Mouse (Mus musculus) heart, adult 2 months (tissue): Measurements from ENCODE around the gene Tbc1d22a. TPM values are rescaled to one million over a fixed set of nuclear protein-coding genes. Genes with fewer than 3 reads are reported as not detected.
"Not testable (repeated sequence)": the region's sequence is repeated elsewhere in the genome, so short reads cannot be mapped to it uniquely, and the experiment has no call there.

ENCODE experiments used
- DNase-seq, 2 experiments: peaks; one replicate each; pipeline ENCODE4 v3.0.0; 2021
- H3K27ac ChIP-seq: fragments of 200-600 bp; 2 replicates; pipeline ENCODE4 v1.8.1; 2022
- H3K27me3 ChIP-seq: fragments of 200-500 bp; 2 replicates; pipeline ENCODE4 v1.6.1; 2012; ENCODE audit warnings: mild to moderate bottlenecking, low read length, inconsistent platforms, mixed read lengths; ENCODE audit not compliant: control insufficient read depth, insufficient read depth
- H3K36me3 ChIP-seq: fragments of 200-500 bp; 2 replicates; pipeline ENCODE4 v1.6.1; 2012; ENCODE audit warnings: low read length, inconsistent platforms; ENCODE audit not compliant: control insufficient read depth, insufficient read depth
- H3K4me1 ChIP-seq: fragments of 200-500 bp; 2 replicates; pipeline ENCODE4 v1.6.1; 2011; ENCODE audit warnings: low read length; ENCODE audit not compliant: control insufficient read depth, insufficient read depth
- H3K4me3 ChIP-seq: fragments of 200-600 bp; 2 replicates; pipeline ENCODE4 v1.8.1; 2022
- H3K79me2 ChIP-seq: fragments of 200-500 bp; replicated peaks from 2 replicates; pipeline ENCODE4 v1.6.1; 2012; ENCODE audit warnings: mild to moderate bottlenecking, inconsistent platforms, low read length, moderate library complexity, mixed read lengths; ENCODE audit not compliant: control insufficient read depth, insufficient read depth
- H3K9ac ChIP-seq: fragments of 200-500 bp; 2 replicates; pipeline ENCODE4 v1.6.1; 2012; ENCODE audit warnings: low read depth, mild to moderate bottlenecking, control low read depth, inconsistent platforms, low read length, mixed read lengths
- CTCF ChIP-seq: fragments of 200-600 bp; IDR thresholded peaks from 2 replicates; pipeline ENCODE4 v1.8.1; 2022; ENCODE audit warnings: antibody characterized with exemption, mild to moderate bottlenecking, moderate library complexity
- EP300 ChIP-seq: fragments of 200-500 bp; IDR thresholded peaks from 2 replicates; pipeline ENCODE4 v1.6.1; 2011; ENCODE audit warnings: low read depth, low read length, control low read depth; ENCODE audit not compliant: insufficient read depth
- POLR2A ChIP-seq: fragments of 200-500 bp; IDR thresholded peaks from 2 replicates; pipeline ENCODE4 v1.6.1; 2011; ENCODE audit warnings: mild to moderate bottlenecking, low read depth, low read length, control low read depth; ENCODE audit not compliant: insufficient read depth
- WGBS: fragments of 180-500 bp; shearing (Covaris S2); methylation state at CpG from one replicate; pipeline ENCODE4 v1.1.7; 2018; 5-methylcytosine and 5-hydroxymethylcytosine counted together
- intact Hi-C: fragments of 180-260 bp; cut with DNase I; formaldehyde crosslinking; loops from one replicate; pipeline ENCODE4 v1.15.1; 2025
- polyA plus RNA-seq: library from polyadenylated mRNA; depleted of rRNA; stranded (reverse); fragments of >200 nt; gene quantifications from 2 replicates; pipeline ENCODE4 v1.2.3, GENCODE M21; 2012
- total RNA-seq, 2 experiments: library from RNA; stranded (reverse); gene quantifications; 2 replicates each; pipeline ENCODE4 v1.2.3; 2021

Gene Tbc1d22a
- total and polyA plus RNA-seq, 3 experiments, result 21.8 to 25.6 (median 23.2) TPM

- no peak for TF ChIP-seq POLR2A
- no peak for TF ChIP-seq CTCF
- TF ChIP-seq EP300, result peak; percentile 55; the same call in 1 of the 2 replicates
- WGBS, result 32% methylated on average over 5 of the region's 5 CpGs
- H3K4me3 ChIP-seq, result no peak overlapping the region; the same call in 1 of the 2 replicates
- no peaks in the 10 kb centered on the region for H3K36me3 ChIP-seq
- H3K27ac ChIP-seq, result peak overlapping the region; percentile 94
- intact Hi-C loops, result loop anchor here (2.0 kb wide), 2 partner anchors 19 to 41 kb away; no protein-coding TSS in a partner anchor
- peaks cover 31% of the 10 kb centered on the region for H3K4me1 ChIP-seq
- peak overlapping the region; percentile 44; the same call in 1 of the 2 replicates for H3K9ac ChIP-seq
- DNase-seq, result peak; percentile 62 to 64
- H3K27me3 ChIP-seq, result no peaks in the 10 kb centered on the region
- no peaks in the 10 kb centered on the region for H3K79me2 ChIP-seq
Measured at GRCm38 (mm10) chr15:86188186-86188585, 26.1 kb upstream of the Tbc1d22a start.

- H3K27me3 ChIP-seq, result no peaks in the 10 kb centered on the region
- peak; percentile 88 to 92 for DNase-seq
- H3K79me2 ChIP-seq, result no peaks in the 10 kb centered on the region
- 0 out of 2 replicates have a peak, but pooled peaks have one; percentile 11 for TF ChIP-seq CTCF
- peak; percentile 66 for TF ChIP-seq POLR2A
- peak; percentile 63 for TF ChIP-seq EP300
- H3K4me1 ChIP-seq, result peaks cover 27% of the 10 kb centered on the region
- WGBS, result 11% methylated on average over 10 of the region's 10 CpGs
- no peaks in the 10 kb centered on the region for H3K36me3 ChIP-seq
- no peak overlapping the region; the same call in 1 of the 2 replicates for H3K4me3 ChIP-seq
- intact Hi-C loops, result loop anchor here (2.0 kb wide), 2 partner anchors 18 to 40 kb away; no protein-coding TSS in a partner anchor
- H3K9ac ChIP-seq, result peak overlapping the region; percentile 44
- peak overlapping the region; percentile 94 for H3K27ac ChIP-seq
Measured at GRCm38 (mm10) chr15:86188746-86189470, 25.4 kb upstream of the Tbc1d22a start.

- Histone ChIP-seq H3K4me3 (no peak overlapping the region), H3K36me3 (no peaks in the 10 kb centered on the region), H3K27me3 (no peaks in the 10 kb centered on the region), H3K79me2 (no peaks in the 10 kb centered on the region), H3K9ac (no peak overlapping the region), H3K27ac (no peak overlapping the region; the same call in 1 of the 2 replicates), H3K4me1 (peaks cover 23% of the 10 kb centered on the region)
- TF ChIP-seq EP300 (no peak), POLR2A (no peak), CTCF (no peak)
- intact Hi-C loops, result no loop called here
- WGBS, result 89% methylated on average over 3 of the region's 3 CpGs
- no peak for DNase-seq
Measured at GRCm38 (mm10) chr15:86190387-86190786, 23.9 kb upstream of the Tbc1d22a start.

- DNase-seq, result no peak
- no peak overlapping the region for H3K4me3 ChIP-seq
- H3K4me1 ChIP-seq, result peaks cover 20% of the 10 kb centered on the region
- no peaks in the 10 kb centered on the region for H3K27me3 ChIP-seq
- no peaks in the 10 kb centered on the region for H3K79me2 ChIP-seq
- TF ChIP-seq EP300 (no peak), POLR2A (no peak), CTCF (no peak)
- intact Hi-C loops, result no loop called here
- H3K36me3 ChIP-seq, result no peaks in the 10 kb centered on the region
- no peak overlapping the region for H3K27ac ChIP-seq
- no peak overlapping the region for H3K9ac ChIP-seq
- 70% methylated on average over 1 of the region's 1 CpGs for WGBS
Measured at GRCm38 (mm10) chr15:86191505-86191904, 22.8 kb upstream of the Tbc1d22a start.

GRCm38 (mm10) chr15:86191933-86192332 is 22.3 kb upstream of the Tbc1d22a start:
- H3K4me3 ChIP-seq, result no peak overlapping the region
- intact Hi-C loops, result no loop called here
- H3K27ac ChIP-seq, result no peak overlapping the region
- H3K79me2 ChIP-seq, result no peaks in the 10 kb centered on the region
- no peaks in the 10 kb centered on the region for H3K27me3 ChIP-seq
- 39% methylated on average over 3 of the region's 3 CpGs for WGBS
- H3K36me3 ChIP-seq, result no peaks in the 10 kb centered on the region
- peaks cover 15% of the 10 kb centered on the region for H3K4me1 ChIP-seq
- no peak for DNase-seq
- TF ChIP-seq POLR2A, result no peak
- TF ChIP-seq CTCF, result no peak
- no peak for TF ChIP-seq EP300
- H3K9ac ChIP-seq, result no peak overlapping the region

GRCm38 (mm10) chr15:86194676-86195453 is 19.4 kb upstream of the Tbc1d22a start:
- DNase-seq, H3K27ac ChIP-seq, H3K36me3 ChIP-seq, H3K4me1 ChIP-seq, H3K9ac ChIP-seq, H3K4me3 ChIP-seq, H3K27me3 ChIP-seq, intact Hi-C loops, H3K79me2 ChIP-seq: not testable (repeated sequence)
- WGBS, result 70% methylated on average over 55 of the region's 55 CpGs
